Mouse (Mus musculus) C2C12 (cell line): ENCODE measurements around the gene Themis3. TPM values are rescaled to one million over a fixed set of nuclear protein-coding genes. Genes with fewer than 3 reads are reported as not detected.

Experiments
- H3K27me3 ChIP-seq: one replicate; pipeline ENCODE4 v1.6.1; 2011; ENCODE audit not compliant: control insufficient read depth, insufficient read depth, insufficient read length
- H3K36me3 ChIP-seq: one replicate; pipeline ENCODE4 v1.6.1; 2011; ENCODE audit not compliant: control insufficient read depth, insufficient read depth
- H3K4me3 ChIP-seq: one replicate; pipeline ENCODE4 v1.5.1; 2011; ENCODE audit warnings: mild to moderate bottlenecking, control low read depth; ENCODE audit not compliant: poor library complexity, insufficient read depth, severe bottlenecking
- H3K79me2 ChIP-seq: one replicate; pipeline ENCODE4 v1.6.1; 2011; ENCODE audit not compliant: control insufficient read depth, insufficient read depth
- H3K79me3 ChIP-seq: one replicate; pipeline ENCODE4 v1.6.1; 2011; ENCODE audit warnings: low read depth, control low read depth
- H3ac ChIP-seq: one replicate; pipeline ENCODE3; 2011; ENCODE audit warnings: low read depth; ENCODE audit not compliant: control insufficient read depth, insufficient read length
- CEBPB ChIP-seq: IDR thresholded peaks from one replicate; pipeline ENCODE4 v1.6.1; 2011; ENCODE audit warnings: low read depth, mild to moderate bottlenecking, control low read depth, moderate library complexity
- CTCF ChIP-seq: IDR thresholded peaks from one replicate; pipeline ENCODE4 v1.5.1; 2011; ENCODE audit not compliant: control insufficient read depth, insufficient read depth, insufficient read length
- FOSL1 ChIP-seq: IDR thresholded peaks from one replicate; pipeline ENCODE4 v1.8.0; 2011; ENCODE audit warnings: mild to moderate bottlenecking, low read length; ENCODE audit not compliant: poor library complexity, insufficient read depth, severe bottlenecking
- MAX ChIP-seq: IDR thresholded peaks from one replicate; pipeline ENCODE4 v1.6.1; 2011; ENCODE audit warnings: mild to moderate bottlenecking, control low read depth
- MYOD1 ChIP-seq: IDR thresholded peaks from one replicate; pipeline ENCODE4 v1.6.1; 2011; ENCODE audit warnings: low read depth; ENCODE audit not compliant: control insufficient read depth, insufficient read length
- MYOG ChIP-seq: IDR thresholded peaks from one replicate; pipeline ENCODE4 v1.6.1; 2011; ENCODE audit not compliant: control insufficient read depth, insufficient read length; ENCODE audit errors: extremely low read depth
- USF1 ChIP-seq: IDR thresholded peaks from one replicate; pipeline ENCODE4 v1.6.1; 2011; ENCODE audit warnings: low read depth, mild to moderate bottlenecking, control low read depth, moderate library complexity
- long read RNA-seq, 2 experiments: library from polyadenylated mRNA; unstranded; transcript quantifications; one replicate each; pipeline ENCODE4 v2.0.0; 2019 to 2020
- polyA plus RNA-seq: library from polyadenylated mRNA; unstranded; fragments of >200 nt; fragmentation: generic; extraction: Trizol; gene quantifications from one replicate; pipeline ENCODE4 v1.2.1, GENCODE M21; 2012; ENCODE audit warnings: missing spikeins

The Themis3 gene
- polyA plus RNA-seq, result not detected
- long read RNA-seq, experiment 1, result 0 reads
- long read RNA-seq, experiment 2, result 0 reads

GRCm38 (mm10) chr17:66594435-66594834 lies at the start of gene Themis3:
TSS of gene Themis3 (minus strand) at chr17:66594621.
- H3K79me3 ChIP-seq, result no peaks in the 10 kb centered on the region
- H3K27me3 ChIP-seq, result peaks cover 5% of the 10 kb centered on the region
- no peak within 1 kb of the TSS for H3K4me3 ChIP-seq
- TF ChIP-seq USF1 (no peak), MAX (no peak), FOSL1 (no peak), MYOD1 (no peak), MYOG (no peak), CTCF (no peak), CEBPB (no peak)
- H3ac ChIP-seq, result no peak within 1 kb of the TSS
- H3K79me2 ChIP-seq, result no peaks in the 10 kb centered on the region
- no peaks in the 10 kb centered on the region for H3K36me3 ChIP-seq

GRCm38 (mm10) chr17:66637951-66638722 lies 43.7 kb upstream of the Themis3 start:
- H3K4me3 ChIP-seq, result no peak overlapping the region
- peaks cover 10% of the 10 kb centered on the region for H3K27me3 ChIP-seq
- no peak for TF ChIP-seq CTCF
- no peak for TF ChIP-seq MAX
- TF ChIP-seq FOSL1, result no peak
- TF ChIP-seq MYOG, result no peak
- no peak for TF ChIP-seq CEBPB
- no peak for TF ChIP-seq MYOD1
- TF ChIP-seq USF1, result no peak
- H3K36me3 ChIP-seq, result no peaks in the 10 kb centered on the region
- no peaks in the 10 kb centered on the region for H3K79me3 ChIP-seq
- H3ac ChIP-seq, result no peak overlapping the region
- H3K79me2 ChIP-seq, result no peaks in the 10 kb centered on the region

- Histone ChIP-seq H3K4me3 (no peak overlapping the region), H3K36me3 (no peaks in the 10 kb centered on the region), H3K79me3 (no peaks in the 10 kb centered on the region), H3K79me2 (no peaks in the 10 kb centered on the region), H3K27me3 (peaks cover 11% of the 10 kb centered on the region), H3ac (no peak overlapping the region)
- TF ChIP-seq MYOG, result no peak
- TF ChIP-seq MYOD1, result no peak
- no peak for TF ChIP-seq CTCF
- TF ChIP-seq MAX, result no peak
- no peak for TF ChIP-seq CEBPB
- no peak for TF ChIP-seq FOSL1
- TF ChIP-seq USF1, result no peak
Observed at GRCm38 (mm10) chr17:66619996-66620656, 25.7 kb upstream of the Themis3 start.

- H3K79me3 ChIP-seq, result no peaks in the 10 kb centered on the region
- H3K4me3 ChIP-seq, result no peak overlapping the region
- no peak overlapping the region for H3ac ChIP-seq
- H3K36me3 ChIP-seq, result no peaks in the 10 kb centered on the region
- TF ChIP-seq MYOG (no peak), USF1 (no peak), MAX (no peak), MYOD1 (no peak), FOSL1 (no peak), CTCF (no peak), CEBPB (no peak)
- peaks cover 11% of the 10 kb centered on the region for H3K27me3 ChIP-seq
- H3K79me2 ChIP-seq, result no peaks in the 10 kb centered on the region
Observed at GRCm38 (mm10) chr17:66619255-66619826, 24.9 kb upstream of the Themis3 start.

GRCm38 (mm10) chr17:66610032-66610431 lies 15.6 kb upstream of the Themis3 start:
- Histone ChIP-seq H3K79me3 (no peaks in the 10 kb centered on the region), H3K36me3 (no peaks in the 10 kb centered on the region), H3K79me2 (no peaks in the 10 kb centered on the region), H3K4me3 (no peak overlapping the region), H3ac (no peak overlapping the region), H3K27me3 (peaks cover 7% of the 10 kb centered on the region)
- TF ChIP-seq MYOD1 (no peak), CEBPB (no peak), MYOG (no peak), FOSL1 (no peak)
